Mouse (Mus musculus): ENCODE results near the gene Fkbp1a.

GRCm38 (mm10) chr2:151580945-151581344 is 38.7 kb downstream of the Fkbp1a start:
- no peak for TF ChIP-seq POLR2A (IDR thresholded peaks at IDR 0.05; ENCODE audit: low read depth, low read length)
- TF ChIP-seq CTCF (conservative IDR thresholded peaks at IDR 0.05; ENCODE audit: insufficient read depth, insufficient read length, low read depth, low read length) = no peak
